Mouse (Mus musculus) bone marrow, adult 2 months (tissue): ENCODE measurements around the gene Ms4a5.

Source experiments
- CTCF ChIP-seq: fragments of 200-500 bp; IDR thresholded peaks from 2 replicates; pipeline ENCODE4 v1.5.1; 2011; ENCODE audit warnings: low read length, control low read depth; ENCODE audit not compliant: control insufficient read depth, insufficient read depth
- POLR2A ChIP-seq: fragments of 200-500 bp; IDR thresholded peaks from 2 replicates; pipeline ENCODE4 v1.6.1; 2011; ENCODE audit warnings: low read depth, mild to moderate bottlenecking, control low read depth, low read length, borderline replicate concordance; ENCODE audit not compliant: control insufficient read depth

- no peak for TF ChIP-seq CTCF
- TF ChIP-seq POLR2A, result no peak
Observed at GRCm38 (mm10) chr19:11292990-11293389, 9.3 kb upstream of the Ms4a5 start.
